Mouse (Mus musculus) common myeloid progenitor, adult 5-6 weeks (primary cell): ENCODE measurements at regions not wholly inside any gene's neighbourhood (a gene's known extent, or its start where the extent isn't known, plus 50 kb on each side); places are given as distances from the start of the nearest gene placed in this dataset.
A peak's percentile ranks its signal among the peaks of the same experiment; 100 is the strongest.

ENCODE experiments used
- ATAC-seq: replicated peaks from 2 replicates; pipeline ENCODE4 v1.8.0; 2016; ENCODE audit warnings: low read depth, mild to moderate bottlenecking, moderate TSS enrichment, inconsistent platforms; ENCODE audit not compliant: poor library complexity, severe bottlenecking

GRCm38 (mm10) chr3:118418981-118419380, 142.9 kb upstream of the Dpyd start:
- ATAC-seq, result no peak

- no peak for ATAC-seq
These were observed 140.2 kb upstream of the Dpyd start for GRCm38 (mm10) chr3:118421701-118422100.

- no peak for ATAC-seq
These were observed 136.2 kb upstream of the Dpyd start for GRCm38 (mm10) chr3:118425748-118426147.

- ATAC-seq, result peak; percentile 57
These were observed 133.4 kb upstream of the Dpyd start for GRCm38 (mm10) chr3:118428523-118428922.

GRCm38 (mm10) chr3:118429825-118430630, 131.9 kb upstream of the Dpyd start:
- ATAC-seq, result no peak

- ATAC-seq, result no peak
These were observed 131.4 kb upstream of the Dpyd start for GRCm38 (mm10) chr3:118430631-118430906.

GRCm38 (mm10) chr3:118431031-118431723, 130.8 kb upstream of the Dpyd start:
- peak; percentile 93 for ATAC-seq

- ATAC-seq, result no peak
These were observed 128.4 kb upstream of the Dpyd start for GRCm38 (mm10) chr3:118433441-118434021.

- no peak for ATAC-seq
These were observed 127.6 kb upstream of the Dpyd start for GRCm38 (mm10) chr3:118434311-118434710.

GRCm38 (mm10) chr3:118434847-118435246, 127.1 kb upstream of the Dpyd start:
- no peak for ATAC-seq

- no peak for ATAC-seq
These were observed 126.7 kb upstream of the Dpyd start for GRCm38 (mm10) chr3:118435248-118435647.

- no peak for ATAC-seq
These were observed 118.1 kb upstream of the Dpyd start for GRCm38 (mm10) chr3:118443742-118444332.

- no peak for ATAC-seq
These were observed 116.6 kb upstream of the Dpyd start for GRCm38 (mm10) chr3:118445360-118445759.

- ATAC-seq, result no peak
These were observed 102.3 kb upstream of the Dpyd start for GRCm38 (mm10) chr3:118459636-118460035.

GRCm38 (mm10) chr3:118465611-118466010, 96.3 kb upstream of the Dpyd start:
- ATAC-seq, result no peak

GRCm38 (mm10) chr3:118472215-118472799, 89.6 kb upstream of the Dpyd start:
- ATAC-seq, result no peak

- ATAC-seq, result no peak
These were observed 83.9 kb upstream of the Dpyd start for GRCm38 (mm10) chr3:118478065-118478464.

GRCm38 (mm10) chr3:118480515-118481248, 81.2 kb upstream of the Dpyd start:
- no peak for ATAC-seq

- no peak for ATAC-seq
These were observed 76.0 kb upstream of the Dpyd start for GRCm38 (mm10) chr3:118485966-118486365.

- ATAC-seq, result no peak
These were observed 74.5 kb upstream of the Dpyd start for GRCm38 (mm10) chr3:118487408-118487807.
